Mouse (Mus musculus) heart, postnatal 36 days (tissue): ENCODE data around the gene Rgsl1. TPM values are rescaled to one million over a fixed set of nuclear protein-coding genes. Genes with fewer than 3 reads are reported as not detected.

Experiments used
- DNase-seq, 2 experiments: peaks; one replicate each; pipeline ENCODE4 v3.0.0; 2021 to 2022
- intact Hi-C: fragments of 180-260 bp; cut with DNase I; formaldehyde crosslinking; loops from one replicate; pipeline ENCODE4 v1.15.1; 2025
- total RNA-seq, 2 experiments: library from RNA; stranded (reverse); gene quantifications; 2 replicates each; pipeline ENCODE4 v1.2.3; 2021

The Rgsl1 gene
- total RNA-seq, 2 experiments from 2014 or later = not detected

DNA sequence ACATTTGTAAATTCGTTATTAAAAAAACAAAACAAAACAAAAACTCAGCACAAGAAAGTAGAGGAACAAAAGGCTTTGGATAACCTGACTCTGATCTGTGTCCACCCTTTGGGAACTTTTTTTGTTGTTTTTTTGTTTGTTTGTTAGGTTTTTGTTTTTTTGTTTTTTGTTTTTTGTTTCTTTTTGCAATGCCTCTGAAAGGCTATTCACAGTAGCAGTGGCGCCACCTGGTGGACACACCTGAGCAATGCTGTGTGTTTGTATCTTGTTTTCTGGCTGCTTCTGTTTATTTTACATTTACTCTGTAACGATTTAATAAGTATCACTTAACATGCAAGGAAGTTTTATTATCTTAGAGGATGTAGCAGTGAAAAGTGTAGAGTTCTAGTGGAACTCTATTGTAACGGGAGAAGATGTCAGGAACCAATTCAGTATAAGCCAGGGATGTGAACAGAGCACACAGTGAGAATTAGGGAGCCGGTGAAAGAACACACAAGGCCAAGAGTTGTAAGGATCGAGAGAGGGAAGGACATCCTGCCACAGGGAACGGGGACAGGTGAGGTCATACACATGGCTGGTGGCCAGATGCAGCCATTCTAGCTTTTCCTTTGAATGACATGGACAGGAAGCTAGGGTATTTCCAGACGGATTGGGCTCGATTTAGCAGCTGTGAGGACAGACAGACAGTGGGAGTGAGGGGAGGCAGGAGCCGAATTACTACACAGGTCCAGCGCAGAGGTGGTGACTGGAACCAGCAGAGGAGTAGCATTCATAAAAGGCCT lies 101.4 kb downstream of the Rgsl1 start:
- peak; percentile 76 to 85 for DNase-seq
- intact Hi-C loops = loop anchor here (1.0 to 5.0 kb wide), 3 partner anchors 65 to 185 kb away; no protein-coding TSS in a partner anchor

DNA sequence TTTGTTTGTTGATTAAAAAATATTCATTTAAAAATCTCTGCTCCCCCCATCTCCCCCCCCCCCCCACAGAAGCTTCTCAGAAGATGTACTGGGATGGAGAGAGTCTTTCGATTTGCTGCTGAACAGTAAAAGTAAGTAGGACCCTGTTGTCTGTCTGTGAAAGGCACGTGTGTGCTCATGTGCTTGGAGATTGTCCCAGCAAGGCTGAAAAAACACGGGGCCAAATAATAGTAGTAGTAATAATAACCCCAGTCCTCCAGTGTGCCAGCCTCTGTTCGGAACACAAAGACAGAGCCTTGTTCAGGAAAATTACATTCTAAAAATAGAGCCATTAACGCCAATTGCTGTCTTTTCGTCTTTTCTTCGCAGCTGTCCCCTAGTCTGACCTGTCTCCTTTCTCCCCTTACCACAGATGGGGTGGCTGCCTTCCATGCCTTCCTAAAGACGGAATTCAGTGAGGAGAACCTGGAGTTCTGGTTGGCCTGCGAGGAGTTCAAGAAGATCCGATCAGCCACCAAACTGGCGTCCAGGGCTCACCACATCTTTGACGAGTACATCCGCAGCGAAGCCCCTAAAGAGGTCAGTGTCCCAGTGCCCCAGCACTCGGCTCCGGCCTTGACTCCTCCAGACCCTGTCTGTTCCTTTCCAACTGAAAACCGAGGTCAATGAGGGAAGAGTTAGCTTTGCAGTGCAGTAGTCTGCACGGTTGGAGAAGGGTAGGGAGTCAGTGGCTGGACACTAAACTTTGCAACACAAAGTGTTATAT lies 102.2 kb downstream of the Rgsl1 start:
- intact Hi-C loops = loop anchor here (1.0 to 5.0 kb wide), 3 partner anchors 64 to 184 kb away; no protein-coding TSS in a partner anchor
- peak in 1 of 2 experiments; percentile 22 for DNase-seq

DNA sequence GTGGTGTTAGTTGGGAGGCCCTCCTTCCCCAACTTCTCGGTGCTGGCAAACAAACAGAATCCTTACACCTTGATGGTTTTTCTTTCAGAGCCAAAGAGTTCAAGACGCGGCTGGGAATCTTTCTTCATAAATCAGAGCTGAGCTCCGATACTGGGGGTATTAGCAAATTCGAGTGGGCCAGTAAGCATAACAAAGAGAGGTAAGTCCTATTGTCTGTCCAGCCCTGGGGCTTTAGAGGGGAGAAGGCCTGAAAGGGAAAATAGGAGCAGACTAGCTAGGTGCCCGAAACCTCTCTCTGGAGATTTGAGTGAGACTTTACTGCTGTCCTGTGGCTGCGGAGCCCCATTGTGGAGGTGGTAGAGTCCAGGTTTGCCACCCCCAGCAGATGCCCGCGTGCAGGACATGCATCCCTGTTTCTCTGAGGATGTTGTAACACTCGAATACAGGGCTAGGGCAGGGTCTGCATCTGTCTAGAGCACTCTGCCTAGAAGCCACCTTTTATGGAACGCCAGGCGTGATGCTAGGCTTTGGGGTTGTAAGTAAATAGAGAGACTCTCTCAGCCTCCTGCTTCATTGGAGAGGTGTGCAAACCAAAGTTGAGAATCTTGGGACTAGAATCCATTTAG lies 103.1 kb downstream of the Rgsl1 start:
- DNase-seq = no peak
- intact Hi-C loops = loop anchor here (5.0 kb wide), 2 partner anchors 64 to 99 kb away; no protein-coding TSS in a partner anchor

DNA sequence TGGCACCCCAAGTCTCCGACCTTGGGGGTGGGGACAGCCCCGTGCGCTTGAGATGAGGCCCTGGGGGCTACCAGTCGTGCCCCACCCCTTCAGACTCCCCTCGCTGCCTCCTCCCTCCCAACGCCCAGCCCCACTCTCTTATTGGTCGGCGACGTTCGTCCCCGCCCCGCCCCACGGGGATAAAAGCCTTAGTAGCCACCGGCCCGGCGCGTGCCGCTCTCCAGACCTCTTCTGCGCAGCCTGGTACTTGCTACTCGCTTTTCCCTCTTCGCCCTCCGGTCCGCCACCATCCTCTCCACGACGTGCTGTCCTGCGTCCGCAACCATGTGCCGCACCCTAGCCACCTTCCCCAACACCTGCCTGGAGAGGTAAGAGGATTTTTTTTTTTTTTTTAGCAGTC lies 103.8 kb downstream of the Rgsl1 start, which contains the start of gene Rgs16:
Gene Rgs16 (plus strand): TSS at position 205 of the 400 bp plus-strand sequence.
- intact Hi-C loops = loop anchor here (5.0 kb wide), 2 partner anchors 63 to 98 kb away; no protein-coding TSS in a partner anchor

DNA sequence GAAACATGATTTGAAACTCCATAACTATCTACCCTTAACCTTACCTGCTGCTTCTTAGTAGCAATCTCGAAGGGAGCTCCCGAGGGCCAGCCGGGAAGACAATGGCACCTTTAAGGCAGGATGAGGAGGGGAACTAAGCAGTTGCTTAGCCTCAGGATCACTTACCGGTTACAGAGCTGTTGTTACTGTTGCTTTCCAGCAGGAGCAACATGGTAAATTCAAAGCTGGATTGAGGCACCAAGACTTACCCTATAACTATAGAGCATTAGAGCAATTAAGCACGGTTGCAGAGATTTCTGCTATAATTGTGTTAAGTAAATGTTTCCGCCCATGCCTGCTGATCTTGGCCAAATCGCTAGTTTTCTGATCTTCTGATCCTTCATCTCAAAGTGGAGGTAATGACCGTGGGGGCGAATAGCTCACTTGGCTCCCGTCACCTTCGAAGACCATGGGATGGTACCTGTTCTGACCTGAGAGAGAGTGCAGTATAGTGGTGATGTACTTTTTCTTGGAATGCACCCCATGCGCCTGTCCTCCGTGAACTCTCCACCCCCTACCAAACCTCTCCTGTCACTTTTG lies 104.4 kb downstream of the Rgsl1 start:
- intact Hi-C loops = loop anchor here (5.0 kb wide), 2 partner anchors 62 to 97 kb away; no protein-coding TSS in a partner anchor
- no peak for DNase-seq

More for the DNA sequence above, 103.8 kb downstream of the Rgsl1 start, which contains the start of gene Rgs16:
- DNase-seq = peak; percentile 82 to 83

- no peak for DNase-seq
- intact Hi-C loops = no loop called here
Measured at GRCm38 (mm10) chr1:153737101-153738085, 106.5 kb downstream of the Rgsl1 start.

DNA sequence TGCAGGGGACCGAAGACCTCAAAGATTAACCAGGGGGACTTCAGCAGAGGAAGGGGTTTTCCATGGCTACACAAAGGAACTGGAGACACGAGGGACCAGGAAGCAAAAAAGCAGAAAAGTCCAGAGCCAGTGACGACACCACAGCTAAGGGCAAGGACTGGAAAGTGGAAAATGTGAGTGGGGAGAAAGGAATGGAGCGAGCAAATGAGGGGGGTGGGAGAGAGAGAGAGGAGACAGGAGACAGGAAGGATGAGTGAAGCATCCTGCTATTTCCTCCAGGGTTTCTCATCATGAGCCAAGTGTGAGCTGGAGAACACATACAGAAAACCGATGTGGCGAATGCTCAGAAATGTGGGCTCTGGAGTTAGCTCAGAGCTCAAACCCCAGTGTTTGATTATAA lies 107.8 kb downstream of the Rgsl1 start:
- intact Hi-C loops = no loop called here

GRCm38 (mm10) chr1:153734866-153735265 lies 109.1 kb downstream of the Rgsl1 start:
- DNase-seq = no peak
- intact Hi-C loops = no loop called here

More for the DNA sequence above, 107.8 kb downstream of the Rgsl1 start:
- no peak for DNase-seq

DNA sequence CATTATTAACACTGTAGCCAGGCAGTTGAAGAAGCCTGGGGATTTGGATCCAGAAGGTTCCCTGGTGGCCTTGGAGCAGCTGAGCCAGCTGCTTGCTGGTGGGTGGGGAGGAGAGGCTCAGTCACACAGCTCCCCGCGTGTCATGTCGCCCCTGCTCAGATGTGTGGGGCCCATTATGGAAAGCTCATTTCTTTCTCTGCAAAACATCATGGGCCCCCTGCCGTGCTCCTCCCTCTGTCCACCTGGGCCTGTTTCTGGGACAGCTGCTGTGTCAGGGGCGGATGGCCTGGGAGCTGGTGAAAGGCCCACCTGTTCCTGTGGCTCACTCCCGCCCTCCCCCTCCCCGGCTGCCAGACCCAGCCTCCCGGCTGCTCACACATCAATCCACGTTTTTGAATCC lies 110.8 kb downstream of the Rgsl1 start:
- DNase-seq = no peak
- intact Hi-C loops = no loop called here

DNA sequence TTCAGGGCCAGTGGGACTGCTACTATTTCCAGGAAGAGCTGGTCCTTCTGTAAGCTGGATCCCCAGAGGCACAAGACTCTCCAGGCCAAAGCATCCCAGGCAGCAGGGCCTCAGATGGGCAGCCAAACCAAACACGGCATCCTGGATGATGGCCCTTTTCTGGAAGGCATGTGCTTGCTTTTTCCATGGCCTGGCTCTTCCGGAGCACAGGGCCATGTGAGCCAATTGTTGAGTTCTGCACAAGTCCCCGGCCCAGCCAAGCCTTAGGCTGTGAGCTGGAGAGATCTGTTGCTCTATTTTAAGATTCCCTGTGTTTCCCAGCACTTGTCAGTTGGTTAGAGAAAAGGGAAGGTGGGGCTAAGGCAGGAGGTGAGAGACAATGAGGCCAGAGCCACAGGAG lies 113.3 kb downstream of the Rgsl1 start:
- intact Hi-C loops = no loop called here
- peak; percentile 69 to 70 for DNase-seq

GRCm38 (mm10) chr1:153729806-153730205 lies 114.1 kb downstream of the Rgsl1 start:
- DNase-seq = no peak
- intact Hi-C loops = no loop called here

Other genes starting within 250 kb of the Rgsl1 start
- gene Rgs8, start 191.1 kb downstream of the Rgsl1 start, total RNA-seq = not detected
- 1 to 10 TPM; 1.5 to 2.6 TPM for gene Rgs16, start 103.8 kb downstream of the Rgsl1 start, total RNA-seq
- 1 to 10 TPM; 4.8 to 6.5 TPM for gene Rnasel, start 94.7 kb downstream of the Rgsl1 start, total RNA-seq
- gene Teddm1b, start 30.2 kb upstream of the Rgsl1 start, total RNA-seq = not detected
- not detected for gene Teddm1a, start 47.6 kb upstream of the Rgsl1 start, total RNA-seq
- 100 to 1,000 TPM; 611 to 674 TPM for gene Glul, start 55.8 kb upstream of the Rgsl1 start, total RNA-seq
- gene Teddm2, start 56.1 kb upstream of the Rgsl1 start, total RNA-seq = 1 to 10 TPM in 1 of 2 experiments, under 1 TPM in 1; 0.78 to 1.1 TPM